Mouse (Mus musculus): Measurements from ENCODE around the gene Tbc1d10b. TPM values are rescaled to one million over a fixed set of nuclear protein-coding genes. Genes with fewer than 3 reads are reported as not detected.

Tbc1d10b gene
- polyA plus RNA-seq, 1 experiment from 2014 or later, result 12.1 TPM

DNA sequence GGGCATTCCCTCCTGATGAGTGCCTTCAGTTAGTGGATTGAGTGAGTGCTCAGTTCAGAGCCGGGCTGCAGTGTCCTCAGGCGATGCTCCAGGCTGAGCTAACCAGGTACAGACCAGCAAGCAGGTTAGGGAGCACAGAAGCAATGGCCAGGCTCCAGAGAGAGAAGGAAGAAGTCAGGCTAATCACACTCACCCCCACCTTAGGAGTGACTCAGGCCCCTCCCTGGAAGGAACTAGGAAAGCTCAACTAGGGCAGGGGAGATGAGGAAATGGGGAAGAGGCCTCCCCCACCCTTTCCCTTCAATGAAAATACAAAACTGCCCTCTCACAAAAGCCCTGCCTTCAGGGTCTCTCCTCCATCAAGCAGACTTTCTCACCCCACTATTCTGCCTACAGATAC, 1.7 kb downstream of the Tbc1d10b start:
- Histone ChIP-seq H3K9me3 (ENCODE audit: control insufficient read depth, low read length) (no peaks in the 10 kb centered on the region), H3K4me2 (replicated peaks; ENCODE audit: low read depth) (peak overlapping the region; percentile 98), H3K9ac (ENCODE audit: low read length) (peak overlapping the region; percentile 92), H3K27me3 (ENCODE audit: control insufficient read depth, insufficient read depth, low read length) (no peaks in the 10 kb centered on the region), H3K4me3 (ENCODE audit: low read depth, low read length) (peak overlapping the region; percentile 93), H3K27ac (replicated peaks) (peak overlapping the region; percentile 91), H3K4me1 (replicated peaks; ENCODE audit: control insufficient read depth, insufficient read depth) (peaks cover 3% of the 10 kb centered on the region; the same call in 1 of the 2 replicates), H3K36me3 (ENCODE audit: control insufficient read depth, insufficient read depth, low read length) (peaks cover 11% of the 10 kb centered on the region)
- TF ChIP-seq CTCF (IDR thresholded peaks at IDR 0.05; ENCODE audit: low read depth) (no peak), EP300 (optimal IDR thresholded peaks at IDR 0.05) (no peak)
- ATAC-seq (ENCODE audit: low FRiP score, low TSS enrichment) (no peak), DNase-seq (ENCODE audit: low spot score) (peak; percentile 37)
- 44% methylated on average over 2 of the region's 2 CpGs for WGBS

DNA sequence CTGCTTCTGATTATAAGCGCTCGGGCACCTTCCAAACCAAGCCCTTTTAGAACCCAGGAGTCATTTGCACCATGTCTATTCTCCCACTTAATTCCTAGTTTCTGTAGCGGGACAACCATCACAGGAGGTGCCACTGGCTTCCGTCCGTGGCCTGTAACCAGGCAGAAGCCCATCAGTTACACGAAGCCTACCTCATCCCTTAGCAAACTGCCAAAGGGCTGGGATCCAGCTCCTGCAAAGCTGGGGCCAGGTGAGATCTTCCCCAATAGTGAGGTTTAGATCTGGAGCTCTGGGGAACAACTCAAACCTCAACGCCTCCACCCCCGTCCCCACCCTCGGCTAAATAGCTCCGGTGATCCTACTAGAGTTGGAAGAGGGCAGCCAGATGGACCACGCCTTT, 11.8 kb downstream of the Tbc1d10b start:
- TF ChIP-seq EP300 (optimal IDR thresholded peaks at IDR 0.05), result no peak
- no peak for TF ChIP-seq CTCF (IDR thresholded peaks at IDR 0.05; ENCODE audit: low read depth)
- Histone ChIP-seq H3K36me3 (ENCODE audit: control insufficient read depth, insufficient read depth, low read length) (peaks cover 17% of the 10 kb centered on the region; the same call in 1 of the 2 replicates), H3K9me3 (ENCODE audit: control insufficient read depth, low read length) (no peaks in the 10 kb centered on the region), H3K27me3 (ENCODE audit: control insufficient read depth, insufficient read depth, low read length) (no peaks in the 10 kb centered on the region), H3K4me3 (ENCODE audit: low read depth, low read length) (peak overlapping the region; percentile 64), H3K9ac (ENCODE audit: low read length) (peak overlapping the region; percentile 61), H3K4me1 (replicated peaks; ENCODE audit: control insufficient read depth, insufficient read depth) (peaks cover 3% of the 10 kb centered on the region; the same call in 1 of the 2 replicates), H3K4me2 (replicated peaks; ENCODE audit: low read depth) (peak overlapping the region; percentile 68), H3K27ac (replicated peaks) (peak overlapping the region; percentile 69)
- DNase-seq (ENCODE audit: low spot score), result no peak
- 44% methylated on average over 11 of the region's 11 CpGs for WGBS
- no peak for ATAC-seq (ENCODE audit: low FRiP score, low TSS enrichment)

- peak within 1 kb of the TSS; percentile 91 for H3K27ac ChIP-seq (replicated peaks)
- no peaks in the 10 kb centered on the region for H3K9me3 ChIP-seq (ENCODE audit: control insufficient read depth, low read length)
- peak within 1 kb of the TSS; percentile 70 for H3K4me2 ChIP-seq (replicated peaks; ENCODE audit: low read depth)
- H3K4me1 ChIP-seq (replicated peaks; ENCODE audit: control insufficient read depth, insufficient read depth), result peaks cover 3% of the 10 kb centered on the region; the same call in 1 of the 2 replicates
- ATAC-seq (ENCODE audit: low FRiP score, low TSS enrichment) (peak; percentile 96), DNase-seq (ENCODE audit: low spot score) (peak; percentile 94)
- H3K36me3 ChIP-seq (ENCODE audit: control insufficient read depth, insufficient read depth, low read length), result peaks cover 17% of the 10 kb centered on the region; the same call in 1 of the 2 replicates
- no peaks in the 10 kb centered on the region for H3K27me3 ChIP-seq (ENCODE audit: control insufficient read depth, insufficient read depth, low read length)
- 0% methylated on average over 51 of the region's 51 CpGs for WGBS
- TF ChIP-seq CTCF (IDR thresholded peaks at IDR 0.05; ENCODE audit: low read depth) (peak; percentile 66), EP300 (optimal IDR thresholded peaks at IDR 0.05) (peak; percentile 98)
- peak within 1 kb of the TSS; percentile 64 for H3K4me3 ChIP-seq (ENCODE audit: low read depth, low read length)
- peak within 1 kb of the TSS; percentile 71 for H3K9ac ChIP-seq (ENCODE audit: low read length)
These were observed 12.5 kb downstream of the Tbc1d10b start, which contains the start of gene Cd2bp2 for GRCm38 (mm10) chr7:127195544-127196295. TSS of gene Cd2bp2 (minus strand) at chr7:127196050.

- peaks cover 3% of the 10 kb centered on the region; the same call in 1 of the 2 replicates for H3K4me1 ChIP-seq (replicated peaks; ENCODE audit: control insufficient read depth, insufficient read depth)
- H3K27ac ChIP-seq (replicated peaks), result no peak overlapping the region
- no peaks in the 10 kb centered on the region for H3K9me3 ChIP-seq (ENCODE audit: control insufficient read depth, low read length)
- no peak overlapping the region; the same call in 1 of the 2 replicates for H3K9ac ChIP-seq (ENCODE audit: low read length)
- H3K4me3 ChIP-seq (ENCODE audit: low read depth, low read length), result peak overlapping the region; percentile 64
- peak overlapping the region; percentile 70 for H3K4me2 ChIP-seq (replicated peaks; ENCODE audit: low read depth)
- H3K36me3 ChIP-seq (ENCODE audit: control insufficient read depth, insufficient read depth, low read length), result peaks cover 17% of the 10 kb centered on the region; the same call in 1 of the 2 replicates
- no peak for TF ChIP-seq EP300 (optimal IDR thresholded peaks at IDR 0.05)
- no peak for TF ChIP-seq CTCF (IDR thresholded peaks at IDR 0.05; ENCODE audit: low read depth)
- 60% methylated on average over 7 of the region's 7 CpGs for WGBS
- ATAC-seq (ENCODE audit: low FRiP score, low TSS enrichment), result no peak
- DNase-seq (ENCODE audit: low spot score), result no peak
- H3K27me3 ChIP-seq (ENCODE audit: control insufficient read depth, insufficient read depth, low read length), result no peaks in the 10 kb centered on the region
These were observed 13.6 kb downstream of the Tbc1d10b start for GRCm38 (mm10) chr7:127194633-127195029.

GRCm38 (mm10) chr7:127194011-127194632, 14.1 kb downstream of the Tbc1d10b start:
- no peak overlapping the region for H3K9ac ChIP-seq (ENCODE audit: low read length)
- H3K4me1 ChIP-seq (replicated peaks; ENCODE audit: control insufficient read depth, insufficient read depth), result peaks cover 3% of the 10 kb centered on the region; the same call in 1 of the 2 replicates
- 90% methylated on average over 17 of the region's 17 CpGs for WGBS
- peaks cover 14% of the 10 kb centered on the region; the same call in 1 of the 2 replicates for H3K36me3 ChIP-seq (ENCODE audit: control insufficient read depth, insufficient read depth, low read length)
- no peak overlapping the region for H3K4me3 ChIP-seq (ENCODE audit: low read depth, low read length)
- no peak overlapping the region for H3K27ac ChIP-seq (replicated peaks)
- ATAC-seq (ENCODE audit: low FRiP score, low TSS enrichment) (no peak), DNase-seq (ENCODE audit: low spot score) (no peak)
- TF ChIP-seq EP300 (optimal IDR thresholded peaks at IDR 0.05), result no peak
- TF ChIP-seq CTCF (IDR thresholded peaks at IDR 0.05; ENCODE audit: low read depth), result no peak
- H3K27me3 ChIP-seq (ENCODE audit: control insufficient read depth, insufficient read depth, low read length), result no peaks in the 10 kb centered on the region
- no peaks in the 10 kb centered on the region for H3K9me3 ChIP-seq (ENCODE audit: control insufficient read depth, low read length)
- no peak overlapping the region for H3K4me2 ChIP-seq (replicated peaks; ENCODE audit: low read depth)

Measured in stomach, postnatal 0 days (tissue).